Mouse (Mus musculus) urinary bladder, postnatal 36 days (tissue): Measurements from ENCODE around the gene Mapk8ip1.

Source experiments
- DNase-seq, 2 experiments: peaks; one replicate each; pipeline ENCODE4 v3.0.0; 2022; ENCODE audit warnings: low spot score in 2 of 2, mixed read lengths in 1 of 2

Gene Mapk8ip1

DNA sequence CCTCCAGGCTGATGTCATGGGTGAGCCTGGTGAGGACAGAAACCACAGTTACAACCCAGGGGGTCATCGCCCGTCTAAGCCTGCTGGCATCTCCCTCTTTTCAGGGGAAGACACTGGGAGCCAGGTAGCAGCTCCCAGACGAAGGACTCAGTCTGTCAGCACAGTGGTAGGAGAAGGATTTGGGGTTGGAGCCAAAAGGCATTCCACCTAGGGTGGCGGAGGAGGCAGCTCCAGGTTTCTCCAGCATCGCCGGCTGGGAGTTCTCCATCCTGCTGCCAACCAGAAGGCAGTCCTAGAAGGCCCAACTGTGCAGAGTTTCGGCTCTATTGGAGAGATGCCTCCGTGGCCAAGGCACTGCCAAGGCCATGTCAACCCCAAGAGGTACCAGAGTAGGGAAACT is 9.9 kb downstream of the Mapk8ip1 start:
- no peak for DNase-seq

DNA sequence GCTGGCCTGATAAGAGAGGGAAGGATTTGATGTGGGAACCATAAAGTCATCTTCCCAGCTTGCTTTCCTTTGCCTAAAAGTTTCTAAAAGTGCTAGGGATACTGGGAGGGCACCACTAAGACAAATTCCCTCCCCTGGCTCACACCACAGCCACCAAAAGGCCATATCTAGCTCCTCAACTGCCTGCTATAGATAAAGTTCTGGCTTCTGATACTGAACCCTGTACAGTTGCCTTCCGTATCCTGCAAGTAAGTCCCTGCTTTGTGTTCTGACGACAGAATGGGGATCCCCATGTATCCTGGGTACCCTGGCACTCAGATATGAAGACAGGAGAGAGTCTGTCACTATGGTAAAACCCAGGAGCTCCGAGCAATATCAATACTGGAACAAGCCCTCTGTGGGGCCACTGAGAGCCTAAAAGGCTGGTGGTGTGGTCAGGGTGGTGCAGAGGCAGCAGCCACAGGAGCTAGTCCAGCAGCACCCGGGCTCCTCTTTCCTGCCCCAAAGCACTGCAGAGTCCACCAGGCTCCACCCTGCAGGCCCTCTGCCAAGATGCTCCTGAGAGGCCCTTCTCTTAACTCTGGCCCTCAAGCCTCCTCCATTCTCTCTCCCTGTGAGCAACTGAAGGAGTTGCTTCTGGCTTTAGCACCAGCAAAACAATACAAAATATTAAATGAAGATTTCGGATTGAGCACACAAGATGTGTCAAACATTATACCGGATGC is 10.7 kb downstream of the Mapk8ip1 start:
- peak in 1 of 2 experiments; percentile 35 for DNase-seq

DNA sequence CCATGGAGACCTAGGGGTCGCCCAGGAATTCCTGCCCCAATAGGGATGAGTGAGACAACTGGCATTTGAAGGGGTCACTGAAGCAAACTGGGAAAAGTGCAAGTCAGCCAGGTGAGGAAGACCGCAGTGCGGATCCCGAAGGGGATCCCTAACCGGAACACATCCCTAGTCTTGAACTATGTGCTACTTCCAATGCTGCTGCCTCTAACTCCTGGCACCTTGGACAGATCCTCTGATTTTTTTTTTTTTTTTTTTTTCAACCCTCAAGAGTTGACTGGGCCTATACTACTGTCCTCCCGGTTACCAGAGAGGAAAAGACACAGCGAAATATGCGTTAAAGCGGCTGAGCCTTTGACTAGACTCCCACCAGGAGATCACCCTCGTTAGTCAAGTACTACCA is 11.4 kb downstream of the Mapk8ip1 start:
- DNase-seq, result no peak

DNA sequence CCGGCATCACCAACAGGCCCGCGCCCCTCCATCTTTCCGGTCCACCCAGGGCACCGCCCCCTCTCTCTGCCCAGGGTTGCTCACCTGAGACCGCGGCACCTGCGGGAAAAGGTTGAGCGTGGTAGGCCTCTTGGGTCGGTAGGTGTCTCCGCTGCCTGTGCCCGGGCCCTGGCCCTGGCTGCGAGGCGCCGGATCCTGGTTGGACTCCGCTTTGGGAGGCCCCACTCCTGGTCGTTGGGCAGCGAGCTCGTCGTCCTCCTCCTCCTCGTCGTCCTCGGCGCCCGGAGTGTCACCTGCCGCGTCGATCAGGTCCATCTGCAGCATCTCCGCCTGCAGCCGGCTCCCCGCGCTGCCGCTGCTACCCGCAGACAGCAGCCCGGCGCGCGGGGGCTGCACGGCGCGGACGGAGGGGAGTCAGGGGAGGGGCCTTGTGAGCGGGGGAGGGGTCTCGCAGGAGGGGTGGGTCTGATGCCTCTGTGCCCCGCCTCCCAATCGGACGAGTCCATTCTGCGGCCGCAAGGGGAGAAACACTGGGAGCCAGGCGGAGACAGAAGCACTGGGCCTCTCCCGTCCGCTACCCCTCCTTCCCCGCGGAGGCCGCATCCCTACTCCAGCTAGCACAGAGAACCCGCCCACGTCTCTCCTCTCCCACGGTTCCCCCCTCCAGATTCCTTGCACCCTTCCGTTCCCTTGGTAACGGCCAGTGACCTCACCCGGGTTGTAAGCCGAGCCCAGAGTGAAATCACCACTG is 12.0 kb downstream of the Mapk8ip1 start:
- DNase-seq, result peak; percentile 73 to 80

DNA sequence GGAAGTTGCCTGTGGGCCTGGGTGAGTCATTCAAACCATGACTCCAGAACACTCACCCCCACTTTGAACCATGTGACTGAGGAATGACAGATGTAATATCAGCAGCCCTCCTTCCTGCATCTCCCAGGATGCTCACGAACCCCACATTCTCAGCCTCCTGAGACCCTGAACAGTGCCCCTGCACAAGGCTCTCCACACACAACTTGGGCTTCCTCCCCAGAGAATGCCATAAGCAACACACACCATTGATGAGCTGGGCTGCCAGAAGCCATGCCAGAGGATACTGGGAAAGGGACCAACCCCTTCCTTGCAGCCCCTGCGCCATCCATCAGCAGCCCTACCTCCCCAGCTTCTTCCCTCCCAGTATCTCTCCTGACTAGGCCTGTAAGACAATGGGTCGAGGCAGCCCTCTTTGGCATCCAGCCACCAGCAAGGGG is 13.0 kb downstream of the Mapk8ip1 start:
- no peak for DNase-seq

DNA sequence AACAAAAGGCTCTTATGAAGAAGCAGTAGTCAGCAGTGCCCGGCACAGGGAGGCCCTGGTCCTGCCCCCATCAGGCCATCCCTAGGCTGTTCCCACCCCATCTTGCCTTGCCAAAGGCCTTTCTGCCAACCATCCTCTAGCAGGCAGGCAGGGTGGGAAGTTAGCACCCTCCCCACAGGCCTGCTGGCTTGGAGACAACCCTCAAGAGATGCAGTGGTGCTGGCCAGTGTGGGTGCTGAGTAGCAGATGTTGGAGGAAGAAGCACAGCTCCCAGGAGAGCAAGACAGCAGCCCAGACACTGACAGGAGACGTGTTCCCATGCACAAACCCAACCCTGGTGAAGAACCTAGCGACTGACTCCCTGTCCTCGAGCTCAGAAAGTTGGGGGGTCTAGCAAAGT is 13.4 kb downstream of the Mapk8ip1 start:
- DNase-seq, result no peak

DNA sequence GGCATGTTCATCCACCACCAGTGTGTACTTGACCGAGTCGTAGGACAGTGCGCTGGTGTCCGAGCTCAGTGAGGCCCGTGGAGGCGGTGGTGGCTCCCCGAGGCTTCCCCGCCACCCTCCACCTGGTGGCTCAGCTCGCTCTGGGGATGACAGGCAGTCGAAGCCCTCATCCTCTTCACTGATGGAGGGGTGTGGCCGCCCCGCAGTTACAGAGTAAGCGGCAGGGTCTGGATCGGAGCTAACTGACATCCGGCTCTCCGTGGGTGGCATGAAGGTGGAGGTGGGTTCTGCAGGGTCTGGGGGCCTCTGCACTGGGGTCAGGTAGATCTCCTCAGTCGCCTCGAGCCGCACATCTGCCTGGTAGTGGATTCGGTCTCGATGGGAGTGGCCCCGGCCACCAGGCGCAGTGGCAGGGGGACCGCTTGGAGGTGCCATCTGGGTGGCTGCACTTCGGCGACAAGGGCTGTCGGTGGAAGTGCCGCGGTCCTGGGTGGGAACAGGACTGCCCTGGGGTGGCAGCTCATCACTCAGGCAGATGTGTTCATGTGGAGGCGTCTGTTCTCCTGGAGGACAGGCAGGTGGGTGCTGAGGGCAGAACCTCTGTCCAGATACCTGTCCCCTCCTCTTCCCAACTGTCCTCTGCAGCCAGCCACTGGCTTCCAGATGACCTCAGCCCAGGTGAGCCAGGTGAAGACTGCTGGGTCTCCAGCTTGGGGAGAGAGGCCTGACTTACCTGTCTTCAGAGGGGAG is 14.1 kb downstream of the Mapk8ip1 start:
- no peak for DNase-seq

DNA sequence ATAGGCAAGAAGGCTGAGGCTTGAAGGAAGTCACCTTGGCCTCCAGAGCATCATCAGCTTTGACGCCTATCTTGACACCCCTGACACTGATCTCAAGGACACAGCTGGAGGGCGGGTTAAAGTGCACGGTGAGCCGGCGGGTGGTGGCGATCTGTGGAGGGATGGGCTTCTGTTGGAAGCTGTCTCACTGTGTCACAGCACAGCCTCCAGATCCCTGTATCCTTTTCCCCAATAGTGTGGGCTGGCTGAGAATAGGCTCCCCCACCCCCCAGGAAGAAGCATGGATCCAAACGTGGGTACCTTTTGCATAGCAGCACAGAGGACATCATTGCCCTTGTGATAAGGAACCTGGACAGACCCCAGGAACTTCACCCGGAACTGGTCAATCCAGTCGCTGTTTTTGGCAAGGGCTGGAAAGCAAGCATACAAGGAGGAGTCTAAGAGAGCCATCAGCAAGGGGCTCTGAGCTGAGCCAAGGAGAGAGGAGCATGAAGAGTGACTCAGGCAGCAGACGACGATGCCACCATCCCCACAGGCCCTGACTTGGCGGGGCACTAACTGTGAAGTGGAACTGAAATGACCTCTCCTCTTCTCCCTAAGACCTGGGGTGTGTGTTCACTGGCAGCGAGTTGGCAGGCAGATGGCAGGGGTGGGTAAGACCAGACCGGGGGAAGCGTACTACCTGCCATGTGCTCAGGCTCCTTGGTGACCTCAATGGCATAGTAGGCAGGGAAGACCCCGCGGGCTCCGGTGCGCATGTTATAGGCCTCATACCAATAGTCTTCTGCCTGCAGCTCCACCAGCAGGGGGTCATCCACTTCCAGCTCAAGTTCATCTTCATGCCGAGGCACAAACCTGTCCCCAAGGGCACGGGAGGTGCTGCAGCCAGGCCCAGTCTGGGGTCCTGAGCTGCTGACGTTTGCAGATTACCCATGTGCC is 15.7 kb downstream of the Mapk8ip1 start:
- DNase-seq, result no peak

DNA sequence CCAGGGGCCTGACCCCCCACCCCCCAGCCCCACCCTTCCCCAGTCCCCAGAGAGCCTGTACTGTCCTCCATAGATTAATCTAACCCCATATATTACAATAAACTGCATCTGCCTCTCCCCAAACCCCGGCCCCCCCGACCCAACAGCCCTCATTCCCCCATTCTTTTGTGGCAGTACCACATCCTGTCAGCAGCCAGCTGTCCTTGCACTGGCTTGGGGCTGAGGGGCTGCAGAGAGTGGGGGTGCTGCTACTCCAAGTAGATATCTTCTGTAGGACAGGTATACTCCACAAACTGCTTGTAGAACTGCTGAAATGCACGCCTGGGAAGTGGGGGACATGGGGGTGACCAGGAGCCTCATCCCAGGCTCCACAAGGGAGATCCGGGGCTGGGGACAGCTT is 17.0 kb downstream of the Mapk8ip1 start:
- DNase-seq, result no peak

DNA sequence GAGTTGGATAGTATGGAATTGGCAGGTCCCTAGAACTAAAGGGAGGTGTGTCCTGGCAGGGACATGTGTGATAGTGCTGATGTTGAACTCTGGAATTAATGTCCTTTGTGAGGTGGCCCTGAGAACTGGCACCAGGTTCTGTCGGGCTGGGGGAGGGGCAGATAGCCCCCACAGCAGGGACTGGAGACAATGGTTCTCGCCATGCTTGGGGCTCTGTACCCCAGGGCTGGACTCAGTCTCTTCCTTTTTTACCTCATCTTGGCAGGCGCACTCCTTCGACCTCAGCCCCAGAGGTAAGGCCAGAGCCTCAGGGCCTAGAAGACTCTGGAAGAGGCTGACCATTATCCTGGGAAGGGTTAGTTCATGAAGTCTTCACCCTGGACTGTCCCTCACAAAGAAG is 18.3 kb downstream of the Mapk8ip1 start:
- no peak for DNase-seq

DNA sequence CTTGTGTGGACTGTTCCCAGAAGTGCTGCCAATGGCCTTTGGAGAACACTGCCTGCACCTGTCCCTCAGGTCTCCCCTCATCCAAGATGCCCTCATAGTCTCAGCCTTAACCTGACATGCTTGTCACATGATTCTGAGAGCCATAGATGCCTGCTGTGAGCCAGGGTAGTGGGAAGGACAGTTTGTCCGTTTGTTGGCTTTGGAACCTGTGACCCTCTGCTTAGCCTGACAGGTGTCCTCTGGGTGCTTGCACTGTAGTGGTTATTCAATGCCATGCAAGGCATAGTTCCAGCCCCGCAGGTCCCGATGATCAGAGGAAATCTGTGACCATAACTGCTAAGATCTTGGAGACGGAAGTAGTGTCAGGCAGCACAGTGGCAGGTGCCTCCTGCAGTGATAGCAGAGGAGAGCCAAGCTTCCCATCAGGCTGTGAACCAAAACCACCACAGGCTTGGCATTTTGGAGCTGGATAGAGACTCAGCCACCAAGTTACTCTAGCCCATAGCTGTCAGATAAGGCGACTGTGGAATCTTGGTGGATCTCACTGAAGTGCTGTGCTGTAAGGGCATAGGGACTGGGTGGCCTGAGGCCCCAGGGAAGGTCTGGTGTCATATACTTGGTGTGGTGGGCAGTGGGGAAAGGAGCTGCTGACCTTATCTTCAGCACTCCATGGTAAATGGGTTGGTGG is 19.0 kb downstream of the Mapk8ip1 start, which contains the start of gene 1700029I15Rik:
Gene 1700029I15Rik, plus strand, starts transcription at position 638 of the 688 bp plus-strand sequence.
- DNase-seq, result no peak

DNA sequence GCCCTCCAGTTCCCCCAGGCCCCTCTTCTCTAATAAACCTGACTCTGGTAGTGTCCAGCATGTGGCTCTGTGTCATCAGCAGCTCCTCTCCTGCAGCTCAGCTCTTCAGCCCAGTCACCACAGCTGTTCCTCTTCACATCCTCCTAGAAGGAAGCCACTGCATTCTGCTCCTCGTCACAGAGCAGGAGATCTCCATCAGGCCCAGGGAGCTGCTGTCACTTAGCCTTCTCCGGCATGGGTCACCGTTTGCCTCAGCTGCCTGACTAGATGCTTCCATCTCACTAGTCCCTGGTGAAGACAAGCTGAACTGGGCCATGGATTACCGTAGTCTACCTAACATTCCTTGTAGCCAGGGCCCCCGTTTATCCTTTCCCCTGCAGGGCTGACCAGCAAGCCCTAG is 19.9 kb downstream of the Mapk8ip1 start:
- no peak for DNase-seq

DNA sequence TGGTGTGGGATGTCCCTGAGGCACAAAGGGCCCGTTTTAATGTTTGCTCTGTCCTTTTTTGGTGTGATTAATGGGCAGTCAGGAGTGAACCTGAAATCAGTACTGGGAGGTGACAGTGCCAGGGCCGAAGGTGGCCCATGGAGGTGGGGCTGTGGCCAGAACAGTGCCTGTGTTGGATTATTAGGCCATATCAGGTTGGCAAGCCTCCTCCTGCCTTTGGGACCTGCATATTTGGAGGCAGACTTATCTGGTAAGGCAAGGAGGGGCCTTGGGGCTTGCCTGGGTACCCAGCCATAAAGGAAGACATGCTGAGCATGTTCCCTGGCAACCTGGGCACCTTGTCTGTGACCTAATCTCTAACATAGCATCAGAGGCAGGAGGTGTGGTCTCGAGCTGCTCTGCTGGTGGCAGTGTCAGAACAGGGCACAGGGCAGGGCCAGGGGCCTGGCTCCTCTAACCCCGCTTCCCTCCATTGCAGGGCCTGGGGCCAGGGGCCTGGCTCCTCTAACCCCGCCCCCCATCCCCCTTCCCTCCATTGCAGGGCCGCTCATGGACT is 20.5 kb downstream of the Mapk8ip1 start:
- DNase-seq, result no peak

DNA sequence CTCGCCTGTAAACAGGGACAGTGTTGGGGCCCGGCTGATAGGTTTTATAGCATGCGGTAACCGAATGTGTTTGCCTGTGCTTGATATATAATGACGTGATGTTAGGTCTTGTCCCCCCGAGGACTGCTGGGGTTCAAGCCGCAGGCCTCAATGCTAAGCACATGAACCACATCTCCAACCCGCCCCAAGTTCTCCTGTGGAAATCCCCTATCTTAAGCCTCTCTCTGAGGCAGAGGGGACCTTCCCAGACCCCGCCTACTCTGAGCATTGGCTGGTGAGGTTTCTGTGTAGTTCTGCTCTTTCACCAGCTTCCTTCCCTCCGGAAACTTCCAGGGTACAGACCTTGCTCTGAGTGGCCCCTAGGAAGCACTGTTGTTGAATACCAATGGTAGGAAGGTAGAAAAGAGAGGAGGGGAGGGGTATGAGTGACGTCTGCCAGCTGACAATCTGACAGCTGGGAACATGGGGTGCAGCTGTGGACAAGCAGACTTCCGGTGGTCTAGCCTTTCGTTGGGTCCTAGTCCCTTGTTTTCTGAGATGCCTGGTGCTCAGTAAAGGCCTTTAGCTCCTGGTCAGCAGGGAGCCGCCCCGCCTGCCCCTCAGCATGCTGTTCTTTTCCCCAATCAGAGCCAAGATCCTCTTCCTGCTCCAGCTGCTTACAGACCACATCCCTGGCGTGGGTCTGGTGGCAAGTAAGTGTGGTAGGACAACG is 21.1 kb downstream of the Mapk8ip1 start:
- no peak for DNase-seq

DNA sequence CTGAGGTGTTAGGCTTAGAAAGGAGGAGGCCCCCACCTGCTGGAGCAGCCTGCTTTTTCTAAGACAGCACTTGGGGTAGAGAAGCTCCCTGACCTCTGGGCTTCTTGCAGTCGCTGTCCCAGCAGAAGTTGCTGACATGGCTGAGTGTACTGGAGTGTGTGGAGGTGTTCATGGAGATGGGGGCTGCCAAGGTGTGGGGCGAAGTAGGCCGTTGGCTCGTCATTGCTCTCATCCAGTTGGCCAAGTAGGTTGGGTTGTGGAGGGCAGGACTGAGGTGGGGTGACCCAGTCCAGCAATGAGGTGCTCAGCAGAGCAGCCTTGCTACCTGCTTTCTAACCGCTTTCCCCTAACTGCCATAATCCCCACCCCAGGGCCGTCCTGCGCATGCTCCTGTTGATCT is 23.7 kb downstream of the Mapk8ip1 start:
- no peak for DNase-seq

DNA sequence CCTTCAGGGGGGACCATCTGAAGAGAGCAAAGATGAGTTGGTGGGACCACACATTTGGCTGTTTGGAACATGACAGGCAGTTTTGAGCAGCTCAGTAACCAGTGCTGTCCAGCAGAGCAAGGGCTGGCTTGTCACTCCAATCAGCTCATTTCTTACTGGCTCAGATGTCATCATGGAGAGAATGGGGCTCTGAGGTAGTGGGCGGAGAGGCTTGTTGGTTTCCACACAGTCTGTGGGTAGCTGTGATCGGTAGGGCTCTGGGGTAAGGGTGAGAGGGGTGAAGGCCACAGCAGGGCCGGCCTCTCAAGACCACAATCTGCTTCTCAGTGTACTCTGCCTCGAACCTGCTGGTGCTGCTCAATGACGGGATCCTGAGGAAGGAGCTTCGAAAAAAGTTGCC is 24.8 kb downstream of the Mapk8ip1 start:
- DNase-seq, result no peak

DNA sequence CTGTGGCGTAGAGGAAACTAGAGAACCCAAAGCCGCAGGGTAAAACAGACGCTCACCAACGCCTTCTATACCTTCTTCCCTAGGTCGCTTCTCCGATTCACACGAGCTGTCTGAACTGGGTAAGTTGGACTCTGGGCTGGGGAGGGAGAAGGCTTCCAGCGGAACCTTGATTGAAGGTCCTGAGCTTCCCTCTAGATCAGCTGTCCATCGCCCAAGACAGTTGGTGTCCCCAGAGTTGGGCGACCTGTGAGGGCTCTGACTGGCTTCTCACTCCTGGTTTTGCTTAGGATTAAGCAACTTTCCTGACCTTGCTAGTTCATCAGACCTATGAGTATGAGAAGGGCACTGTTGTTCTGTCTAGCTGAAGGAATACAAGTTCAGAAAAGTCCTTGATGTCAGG is 25.3 kb downstream of the Mapk8ip1 start:
- no peak for DNase-seq

DNA sequence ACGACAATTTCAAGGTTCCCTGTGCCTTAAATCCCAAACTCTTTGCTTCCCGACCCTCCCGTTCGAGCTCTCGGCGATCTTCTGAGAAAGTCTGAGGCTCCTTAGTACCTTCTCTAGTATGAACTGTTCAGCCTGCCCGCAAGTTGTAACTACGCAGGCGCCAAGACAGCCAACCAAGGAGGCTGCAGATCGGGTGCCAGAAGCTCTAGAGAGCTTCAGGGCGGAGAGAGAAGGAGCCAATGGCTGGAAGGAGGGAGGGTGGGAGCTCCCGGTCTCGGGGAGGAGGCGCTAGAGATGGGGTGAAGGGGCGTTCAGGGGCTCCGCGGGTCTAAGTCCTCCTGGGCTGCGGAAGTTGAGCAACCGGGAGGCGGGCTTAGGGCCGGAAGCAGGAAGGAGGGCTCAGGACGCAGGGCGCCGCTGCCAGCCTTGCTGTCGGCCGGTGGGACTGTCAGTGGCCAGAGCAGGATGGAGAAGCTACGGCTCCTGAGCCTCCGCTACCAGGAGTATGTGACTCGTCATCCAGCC is 25.9 kb downstream of the Mapk8ip1 start:
- peak; percentile 90 to 97 for DNase-seq

DNA sequence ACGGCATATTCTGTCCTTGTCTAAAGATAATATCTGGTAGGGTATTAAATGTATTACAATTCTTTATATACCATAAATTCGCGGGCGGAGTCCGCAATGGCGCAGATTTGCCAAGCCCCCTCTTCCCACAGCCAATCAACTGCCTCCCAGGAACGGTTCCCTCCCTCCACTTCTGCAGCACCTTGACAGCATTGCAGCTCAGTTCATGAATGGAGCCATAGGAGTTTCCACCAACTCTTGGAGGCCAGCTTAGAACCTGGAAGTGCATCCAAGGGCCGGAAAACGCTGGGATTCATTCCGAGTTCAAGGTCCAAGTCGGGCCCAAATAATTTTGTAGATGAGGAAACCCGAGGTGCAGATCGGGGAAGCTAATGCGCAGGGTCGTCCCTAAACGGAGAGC is 26.5 kb downstream of the Mapk8ip1 start, which contains the start of the genes Pex16 and Large2:
Gene Pex16, plus strand, starts transcription at position 163 of the 400 bp plus-strand sequence.
Gene Large2, minus strand, starts transcription at position 356 of the 400 bp plus-strand sequence.
- DNase-seq, result peak in 1 of 2 experiments; percentile 31
